Mouse (Mus musculus) heart, embryonic 12.5 days (tissue): ENCODE measurements around the gene Wnt11. TPM values are rescaled to one million over a fixed set of nuclear protein-coding genes. Genes with fewer than 3 reads are reported as not detected.

ENCODE experiments used
- ATAC-seq: fragments of 200-750 bp; cut with Nextera tagmentation; 2 replicates; pipeline ENCODE4 v1.8.0; 2017; ENCODE audit warnings: moderate TSS enrichment, moderate library complexity; ENCODE audit not compliant: insufficient number of reproducible peaks, low FRiP score
- H3K27ac ChIP-seq: fragments of 300-500 bp; sonication (generic); 2 replicates; pipeline ENCODE4 v1.5.1; 2016; ENCODE audit warnings: mild to moderate bottlenecking, moderate library complexity; ENCODE audit not compliant: poor library complexity, severe bottlenecking
- H3K27me3 ChIP-seq: fragments of 300-500 bp; sonication (generic); replicated peaks from 2 replicates; pipeline ENCODE4 v1.6.1; 2016; ENCODE audit warnings: mild to moderate bottlenecking, moderate library complexity
- H3K36me3 ChIP-seq: fragments of 300-500 bp; sonication (generic); 2 replicates; pipeline ENCODE4 v1.6.1; 2016; ENCODE audit warnings: mild to moderate bottlenecking, moderate library complexity
- H3K4me1 ChIP-seq: fragments of 300-500 bp; sonication (generic); replicated peaks from 2 replicates; pipeline ENCODE4 v1.6.1; 2016; ENCODE audit warnings: mild to moderate bottlenecking
- H3K4me2 ChIP-seq: fragments of 300-500 bp; sonication (generic); 2 replicates; pipeline ENCODE4 v1.6.1; 2016; ENCODE audit warnings: mild to moderate bottlenecking, moderate library complexity
- H3K4me3 ChIP-seq: fragments of 300-500 bp; sonication (generic); 2 replicates; pipeline ENCODE4 v1.5.1; 2016; ENCODE audit warnings: mild to moderate bottlenecking
- H3K9ac ChIP-seq: fragments of 300-500 bp; sonication (generic); 2 replicates; pipeline ENCODE4 v1.6.1; 2016; ENCODE audit warnings: mild to moderate bottlenecking, moderate library complexity
- H3K9me3 ChIP-seq: fragments of 300-500 bp; sonication (generic); replicated peaks from 2 replicates; pipeline ENCODE4 v1.6.1; 2016; ENCODE audit warnings: mild to moderate bottlenecking, moderate library complexity
- WGBS: fragments of 180-500 bp; shearing (Covaris S2); methylation state at CpG from one replicate; pipeline ENCODE4 v1.1.7; 2016; 5-methylcytosine and 5-hydroxymethylcytosine counted together
- polyA plus RNA-seq: library from polyadenylated mRNA; unstranded; fragments of >200 nt; fragmentation: Nextera tagmentation; extraction: Ambion mirVana; gene quantifications from 2 replicates; pipeline ENCODE4 v1.2.1, GENCODE M21; 2016

The Wnt11 gene
- polyA plus RNA-seq, 1 experiment from 2014 or later = 26.3 TPM

GRCm38 (mm10) chr7:98831290-98831689 is 3.6 kb upstream of the Wnt11 start:
- Histone ChIP-seq H3K4me2 (no peak overlapping the region), H3K27me3 (peaks cover 56% of the 10 kb centered on the region), H3K4me1 (peaks cover 38% of the 10 kb centered on the region), H3K9ac (no peak overlapping the region), H3K36me3 (no peaks in the 10 kb centered on the region), H3K9me3 (no peaks in the 10 kb centered on the region), H3K27ac (no peak overlapping the region), H3K4me3 (no peak overlapping the region)
- 78% methylated on average over 6 of the region's 6 CpGs for WGBS
- ATAC-seq = no peak

GRCm38 (mm10) chr7:98835519-98836441 is 868 bp downstream of the Wnt11 start:
- ATAC-seq = no peak
- under 1% methylated on average over 46 of the region's 46 CpGs for WGBS
- Histone ChIP-seq H3K27me3 (peaks cover 36% of the 10 kb centered on the region), H3K4me3 (peak overlapping the region; percentile 59), H3K4me2 (peak overlapping the region; percentile 98), H3K36me3 (no peaks in the 10 kb centered on the region), H3K9me3 (no peaks in the 10 kb centered on the region), H3K27ac (no peak overlapping the region), H3K9ac (peak overlapping the region; percentile 73), H3K4me1 (peaks cover 57% of the 10 kb centered on the region)

GRCm38 (mm10) chr7:98836646-98837045 is 1.7 kb downstream of the Wnt11 start:
- Histone ChIP-seq H3K27ac (no peak overlapping the region), H3K4me1 (peaks cover 66% of the 10 kb centered on the region), H3K4me3 (peak overlapping the region; percentile 59), H3K27me3 (peaks cover 28% of the 10 kb centered on the region), H3K4me2 (peak overlapping the region; percentile 98), H3K9ac (peak overlapping the region; percentile 16; the same call in 1 of the 2 replicates), H3K36me3 (no peaks in the 10 kb centered on the region), H3K9me3 (no peaks in the 10 kb centered on the region)
- ATAC-seq = no peak
- WGBS = under 1% methylated on average over 23 of the region's 23 CpGs

- Histone ChIP-seq H3K36me3 (no peaks in the 10 kb centered on the region), H3K27me3 (peaks cover 15% of the 10 kb centered on the region), H3K9me3 (no peaks in the 10 kb centered on the region), H3K9ac (peak overlapping the region; percentile 74), H3K4me1 (peaks cover 66% of the 10 kb centered on the region), H3K27ac (no peak overlapping the region), H3K4me3 (peak overlapping the region; percentile 60), H3K4me2 (peak overlapping the region; percentile 98)
- peak; percentile 46 for ATAC-seq
- under 1% methylated on average over 17 of the region's 17 CpGs for WGBS
These were observed 3.0 kb downstream of the Wnt11 start for GRCm38 (mm10) chr7:98837901-98838300.

- peak; percentile 58 for ATAC-seq
- WGBS = under 1% methylated on average over 48 of the region's 48 CpGs
- Histone ChIP-seq H3K27me3 (peaks cover 8% of the 10 kb centered on the region), H3K4me1 (peaks cover 75% of the 10 kb centered on the region), H3K4me2 (peak overlapping the region; percentile 98), H3K9ac (peak overlapping the region; percentile 74), H3K9me3 (no peaks in the 10 kb centered on the region), H3K4me3 (peak overlapping the region; percentile 60), H3K27ac (0 out of 2 replicates have a peak overlapping the region, but pooled peaks have one; percentile 9), H3K36me3 (no peaks in the 10 kb centered on the region)
These were observed 3.8 kb downstream of the Wnt11 start for GRCm38 (mm10) chr7:98838729-98839141.

GRCm38 (mm10) chr7:98839312-98839711 is 4.4 kb downstream of the Wnt11 start:
- peaks cover 77% of the 10 kb centered on the region for H3K4me1 ChIP-seq
- peak overlapping the region; percentile 74 for H3K9ac ChIP-seq
- H3K27me3 ChIP-seq = peaks cover 3% of the 10 kb centered on the region
- H3K9me3 ChIP-seq = no peaks in the 10 kb centered on the region
- H3K4me3 ChIP-seq = peak overlapping the region; percentile 60
- H3K27ac ChIP-seq = peak overlapping the region; percentile 9; the same call in 1 of the 2 replicates
- H3K36me3 ChIP-seq = no peaks in the 10 kb centered on the region
- peak overlapping the region; percentile 98 for H3K4me2 ChIP-seq
- 2% methylated on average over 12 of the region's 12 CpGs for WGBS
- ATAC-seq = no peak

- Histone ChIP-seq H3K36me3 (no peaks in the 10 kb centered on the region), H3K9me3 (no peaks in the 10 kb centered on the region), H3K9ac (0 out of 2 replicates have a peak overlapping the region, but pooled peaks have one; percentile 46), H3K4me3 (peak overlapping the region; percentile 60; the same call in 1 of the 2 replicates), H3K4me1 (peaks cover 74% of the 10 kb centered on the region), H3K27me3 (no peaks in the 10 kb centered on the region), H3K4me2 (peak overlapping the region; percentile 98), H3K27ac (no peak overlapping the region)
- no peak for ATAC-seq
- WGBS = 33% methylated on average over 3 of the region's 3 CpGs
These were observed 5.9 kb downstream of the Wnt11 start for GRCm38 (mm10) chr7:98840771-98841170.

GRCm38 (mm10) chr7:98841802-98842201 is 6.9 kb downstream of the Wnt11 start:
- H3K4me2 ChIP-seq = peak overlapping the region; percentile 98
- H3K4me1 ChIP-seq = peaks cover 72% of the 10 kb centered on the region
- H3K9me3 ChIP-seq = no peaks in the 10 kb centered on the region
- WGBS = 31% methylated on average over 3 of the region's 3 CpGs
- H3K9ac ChIP-seq = no peak overlapping the region; the same call in 1 of the 2 replicates
- H3K27ac ChIP-seq = no peak overlapping the region
- H3K4me3 ChIP-seq = no peak overlapping the region
- no peak for ATAC-seq
- H3K27me3 ChIP-seq = no peaks in the 10 kb centered on the region
- no peaks in the 10 kb centered on the region for H3K36me3 ChIP-seq

GRCm38 (mm10) chr7:98842997-98843396 is 8.1 kb downstream of the Wnt11 start:
- Histone ChIP-seq H3K9me3 (no peaks in the 10 kb centered on the region), H3K9ac (no peak overlapping the region), H3K27me3 (no peaks in the 10 kb centered on the region), H3K36me3 (peaks cover 11% of the 10 kb centered on the region), H3K27ac (no peak overlapping the region; the same call in 1 of the 2 replicates), H3K4me2 (no peak overlapping the region), H3K4me1 (peaks cover 62% of the 10 kb centered on the region), H3K4me3 (no peak overlapping the region)
- ATAC-seq = no peak
- 76% methylated on average over 3 of the region's 3 CpGs for WGBS

- H3K4me3 ChIP-seq = no peak overlapping the region
- no peaks in the 10 kb centered on the region for H3K27me3 ChIP-seq
- no peak; the same call in 1 of the 2 replicates for ATAC-seq
- H3K27ac ChIP-seq = no peak overlapping the region
- H3K9ac ChIP-seq = no peak overlapping the region
- no peaks in the 10 kb centered on the region for H3K9me3 ChIP-seq
- peaks cover 11% of the 10 kb centered on the region for H3K36me3 ChIP-seq
- 21% methylated on average over 7 of the region's 7 CpGs for WGBS
- H3K4me2 ChIP-seq = no peak overlapping the region
- peaks cover 61% of the 10 kb centered on the region for H3K4me1 ChIP-seq
These were observed 8.7 kb downstream of the Wnt11 start for GRCm38 (mm10) chr7:98843649-98844048.

GRCm38 (mm10) chr7:98848899-98849640 is 14.2 kb downstream of the Wnt11 start:
- no peak overlapping the region for H3K27ac ChIP-seq

More at GRCm38 (mm10) chr7:98848899-98849640, 14.2 kb downstream of the Wnt11 start:
- no peak overlapping the region for H3K9ac ChIP-seq
- H3K4me1 ChIP-seq = peaks cover 56% of the 10 kb centered on the region
- no peak overlapping the region for H3K4me3 ChIP-seq
- WGBS = 73% methylated on average over 8 of the region's 8 CpGs
- peaks cover 41% of the 10 kb centered on the region for H3K36me3 ChIP-seq
- no peak for ATAC-seq
- no peaks in the 10 kb centered on the region for H3K9me3 ChIP-seq
- no peaks in the 10 kb centered on the region for H3K27me3 ChIP-seq
- no peak overlapping the region for H3K4me2 ChIP-seq
